Mouse (Mus musculus) ES-E14 (cell line): Measurements from ENCODE around the gene Col4a2. TPM values are rescaled to one million over a fixed set of nuclear protein-coding genes. Genes with fewer than 3 reads are reported as not detected.
A peak's percentile ranks its signal among the peaks of the same experiment; 100 is the strongest.

Experiments
- DNase-seq: peaks from one replicate; pipeline ENCODE4 v3.0.0-alpha.2; 2013; ENCODE audit warnings: low read depth, low spot score
- H3K27ac ChIP-seq: 2 replicates; pipeline ENCODE4 v1.5.1; 2012; ENCODE audit warnings: low read depth, mild to moderate bottlenecking, low read length, moderate library complexity, mixed read lengths; ENCODE audit not compliant: poor library complexity, insufficient read depth, severe bottlenecking
- H3K36me3 ChIP-seq: 2 replicates; pipeline ENCODE4 v1.6.1; 2012; ENCODE audit warnings: mild to moderate bottlenecking, low read length, moderate library complexity, mixed read lengths; ENCODE audit not compliant: control insufficient read depth, poor library complexity, insufficient read depth, severe bottlenecking
- H3K4me1 ChIP-seq, 2 experiments: fragments of 150-350 bp in 1 of 2; sonication (generic) in 1 of 2; 2 replicates each; pipeline ENCODE4 v1.6.1; 2012; ENCODE audit warnings: low read length in 2 of 2, mild to moderate bottlenecking in 1 of 2, mixed read lengths in 1 of 2; ENCODE audit not compliant: control insufficient read depth in 2 of 2, insufficient read depth in 2 of 2, poor library complexity in 1 of 2
- H3K4me3 ChIP-seq, 2 experiments: fragments of 150-350 bp in 1 of 2; sonication (generic) in 1 of 2; 2 replicates each; pipeline ENCODE4 v1.5.1; 2012; ENCODE audit warnings: low read length in 2 of 2, low read depth in 1 of 2, mild to moderate bottlenecking in 1 of 2, mixed read lengths in 1 of 2; ENCODE audit not compliant: insufficient read depth in 1 of 2, poor library complexity in 1 of 2, severe bottlenecking in 1 of 2
- H3K9ac ChIP-seq: 2 replicates; pipeline ENCODE4 v1.6.1; 2012; ENCODE audit warnings: low read depth, mild to moderate bottlenecking, low read length, mixed read lengths; ENCODE audit not compliant: poor library complexity, insufficient read depth, severe bottlenecking
- H3K9me3 ChIP-seq: fragments of 150-350 bp; sonication (generic); 2 replicates; pipeline ENCODE4 v1.6.1; 2012; ENCODE audit warnings: low read depth, mild to moderate bottlenecking, low read length; ENCODE audit not compliant: control insufficient read depth, insufficient read depth
- CHD2 ChIP-seq: IDR thresholded peaks from 2 replicates; pipeline ENCODE4 v1.6.1; 2014; ENCODE audit warnings: mild to moderate bottlenecking, low read depth, low read length, inconsistent platforms
- HCFC1 ChIP-seq: IDR thresholded peaks from 2 replicates; pipeline ENCODE4 v1.6.1; 2012; ENCODE audit warnings: low read length, inconsistent platforms, borderline replicate concordance; ENCODE audit not compliant: insufficient read depth
- MAFK ChIP-seq: IDR thresholded peaks from 2 replicates; pipeline ENCODE4 v1.6.1; 2014; ENCODE audit warnings: mild to moderate bottlenecking, low read depth, low read length, inconsistent platforms; ENCODE audit not compliant: insufficient read depth
- ZC3H11A ChIP-seq: IDR thresholded peaks from 2 replicates; pipeline ENCODE4 v1.6.1; 2012; ENCODE audit warnings: low read depth, mild to moderate bottlenecking, inconsistent platforms, low read length, borderline replicate concordance
- ZNF384 ChIP-seq: IDR thresholded peaks from 2 replicates; pipeline ENCODE4 v1.6.1; 2012; ENCODE audit warnings: low read depth, low read length, inconsistent platforms
- in situ Hi-C, 2 experiments: fragments of 600-800 bp; cut with MboI; formaldehyde crosslinking; loops; one replicate each; pipeline ENCODE4 v1.15.1; 2025; ENCODE audit warnings: low sequenced_read_pairs in 2 of 2, inconsistent platforms in 1 of 2; ENCODE audit not compliant: unreplicated experiment in 2 of 2
- total RNA-seq: library from RNA; depleted of rRNA; stranded (reverse); fragments of 300-350 nt; gene quantifications from 2 replicates; pipeline ENCODE4 v1.2.3, GENCODE M21; 2012

The Col4a2 gene
- total RNA-seq, 1 experiment = 102 TPM

DNA sequence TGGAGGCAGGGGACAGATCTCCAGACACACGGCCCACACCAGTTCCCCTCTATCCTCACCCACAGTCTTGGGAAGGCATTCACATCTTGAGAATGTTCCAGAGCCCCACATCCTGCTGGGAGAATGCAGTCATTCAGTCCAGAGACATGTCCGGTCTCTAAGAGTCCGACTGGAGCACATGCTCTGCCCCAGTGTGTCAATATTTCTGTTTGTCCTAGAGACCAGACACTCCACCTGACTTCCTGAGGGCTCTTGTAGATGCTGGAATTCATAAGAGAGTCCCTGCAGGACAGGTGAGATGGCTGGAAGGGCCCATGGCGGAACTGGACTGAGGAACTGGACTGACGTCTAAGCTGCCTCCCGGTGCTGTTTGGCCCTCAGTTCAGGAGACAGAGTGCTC is 38.8 kb downstream of the Col4a2 start:
- Histone ChIP-seq H3K9me3 (no peaks in the 10 kb centered on the region), H3K4me3 (no peak overlapping the region), H3K4me1 (no peaks in the 10 kb centered on the region), H3K36me3 (no peaks in the 10 kb centered on the region), H3K9ac (no peak overlapping the region), H3K27ac (no peak overlapping the region)
- no peak for DNase-seq
- no peak for TF ChIP-seq ZNF384
- no peak for TF ChIP-seq HCFC1
- TF ChIP-seq MAFK = no peak
- no peak for TF ChIP-seq ZC3H11A
- TF ChIP-seq CHD2 = no peak
- in situ Hi-C loops = no loop called here

DNA sequence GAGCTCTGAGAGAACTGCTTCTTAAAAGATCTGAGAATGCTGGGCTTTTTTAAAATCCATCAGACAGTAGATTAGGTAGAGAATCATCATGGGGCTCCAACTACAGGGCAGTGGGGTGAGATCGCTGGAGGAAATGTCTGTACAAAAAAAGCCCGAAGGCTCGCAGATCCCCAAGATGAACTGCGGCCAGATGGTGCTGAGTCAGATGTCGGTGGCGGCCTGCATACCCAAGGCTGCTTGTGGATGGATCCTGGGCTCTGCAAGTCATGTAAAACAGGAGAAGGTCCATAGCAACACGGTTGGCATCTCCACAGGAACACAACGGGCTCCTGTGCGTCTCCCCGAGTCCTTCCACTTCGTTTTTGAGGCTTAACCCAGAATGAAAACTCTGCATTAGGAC is 39.9 kb downstream of the Col4a2 start:
- DNase-seq = no peak
- TF ChIP-seq HCFC1 (no peak), ZC3H11A (no peak), ZNF384 (no peak), MAFK (no peak), CHD2 (no peak)
- H3K36me3 ChIP-seq = no peaks in the 10 kb centered on the region
- H3K9me3 ChIP-seq = no peaks in the 10 kb centered on the region
- H3K9ac ChIP-seq = no peak overlapping the region
- no peaks in the 10 kb centered on the region for H3K4me1 ChIP-seq
- H3K27ac ChIP-seq = no peak overlapping the region
- no peak overlapping the region for H3K4me3 ChIP-seq
- in situ Hi-C loops = no loop called here

DNA sequence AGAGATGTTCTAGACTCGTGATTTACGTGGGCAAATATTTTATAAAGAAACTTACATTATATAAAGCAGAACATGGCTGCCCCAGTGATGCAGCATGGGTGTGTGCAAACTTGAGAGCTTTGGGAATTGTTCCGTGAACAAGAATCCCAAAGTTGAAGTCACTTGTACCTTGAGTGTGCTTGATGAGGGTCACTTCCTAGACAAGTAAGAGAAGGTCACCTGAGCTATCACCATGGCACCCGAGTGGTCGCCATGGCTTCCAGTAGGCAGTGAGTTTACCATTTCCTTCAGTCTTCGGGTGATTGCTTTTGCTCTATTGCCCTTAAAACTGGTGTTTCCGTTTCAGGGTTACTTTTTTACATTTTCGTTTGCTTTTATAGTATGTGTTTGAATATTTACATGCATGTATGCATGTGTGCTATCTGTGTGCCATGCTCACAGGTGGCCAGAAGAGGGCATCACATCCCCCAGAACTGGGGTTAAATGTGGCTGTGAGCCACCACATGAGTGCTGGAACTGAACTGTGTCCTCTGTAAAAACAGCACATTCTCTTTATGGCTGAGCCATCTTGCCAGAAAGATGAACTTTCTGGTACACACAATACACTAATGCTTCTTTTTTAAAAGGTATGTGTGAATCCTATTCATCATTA is 42.3 kb downstream of the Col4a2 start:
- in situ Hi-C loops = no loop called here
- TF ChIP-seq ZNF384 (no peak), ZC3H11A (0 out of 2 replicates have a peak, but pooled peaks have one; percentile 23)
- Histone ChIP-seq H3K27ac (no peak overlapping the region), H3K4me1 (no peaks in the 10 kb centered on the region), H3K36me3 (no peaks in the 10 kb centered on the region), H3K9ac (no peak overlapping the region), H3K9me3 (no peaks in the 10 kb centered on the region), H3K4me3 (no peak overlapping the region)
- DNase-seq = no peak

DNA sequence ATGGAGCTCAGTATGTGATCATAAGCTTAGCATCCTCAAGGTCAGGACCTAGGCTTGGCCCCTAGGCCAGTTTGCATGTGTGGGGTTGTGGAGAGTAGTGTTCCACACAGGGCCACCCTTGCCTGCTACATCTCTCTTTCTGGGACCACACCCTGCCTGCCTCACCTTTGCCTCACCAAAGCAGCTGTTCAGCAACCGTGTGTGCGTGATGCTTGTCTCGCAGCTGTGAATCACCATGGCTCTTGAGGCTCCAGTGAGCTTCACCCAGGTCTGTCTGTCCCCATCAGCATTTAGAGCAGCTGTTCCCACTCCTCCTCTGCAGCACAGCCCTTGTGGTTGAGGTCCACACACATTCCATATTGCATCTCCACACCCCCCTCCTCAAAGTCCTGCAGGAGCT is 43.3 kb downstream of the Col4a2 start:
- Histone ChIP-seq H3K4me3 (no peak overlapping the region), H3K9ac (no peak overlapping the region), H3K36me3 (no peaks in the 10 kb centered on the region), H3K4me1 (no peaks in the 10 kb centered on the region), H3K9me3 (no peaks in the 10 kb centered on the region), H3K27ac (no peak overlapping the region)
- TF ChIP-seq HCFC1 = no peak
- TF ChIP-seq ZNF384 = no peak
- TF ChIP-seq ZC3H11A = no peak
- no peak for TF ChIP-seq MAFK
- TF ChIP-seq CHD2 = no peak
- in situ Hi-C loops = no loop called here
- no peak for DNase-seq

DNA sequence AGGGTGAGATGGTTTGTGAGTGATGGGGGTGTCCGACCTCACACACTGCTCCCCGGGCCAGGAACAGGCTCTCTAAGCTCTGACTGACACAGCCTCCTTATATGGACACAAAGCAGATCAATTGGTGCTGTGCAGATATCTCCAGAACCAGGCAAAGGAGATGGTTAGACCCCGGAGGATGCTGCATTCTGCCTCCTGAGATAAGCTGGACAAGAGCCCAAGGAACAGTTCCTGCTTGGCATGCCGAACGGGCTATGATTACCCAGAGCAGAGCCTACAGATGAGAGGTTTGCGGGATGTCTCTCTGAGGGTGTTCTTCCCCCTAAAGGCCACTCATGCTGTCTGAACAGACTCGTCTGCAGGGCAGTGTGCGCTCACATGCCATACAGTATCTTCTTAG is 44.2 kb downstream of the Col4a2 start:
- no peak overlapping the region for H3K4me3 ChIP-seq
- no peak for DNase-seq
- no peak overlapping the region for H3K27ac ChIP-seq
- no peaks in the 10 kb centered on the region for H3K4me1 ChIP-seq
- no peak overlapping the region for H3K9ac ChIP-seq
- H3K36me3 ChIP-seq = no peaks in the 10 kb centered on the region
- in situ Hi-C loops = no loop called here
- H3K9me3 ChIP-seq = no peaks in the 10 kb centered on the region
- TF ChIP-seq MAFK (no peak), ZC3H11A (no peak), ZNF384 (no peak), HCFC1 (no peak), CHD2 (no peak)
